ENCODE assay signal across 9 mouse cellular contexts in the genomic region with DNA sequence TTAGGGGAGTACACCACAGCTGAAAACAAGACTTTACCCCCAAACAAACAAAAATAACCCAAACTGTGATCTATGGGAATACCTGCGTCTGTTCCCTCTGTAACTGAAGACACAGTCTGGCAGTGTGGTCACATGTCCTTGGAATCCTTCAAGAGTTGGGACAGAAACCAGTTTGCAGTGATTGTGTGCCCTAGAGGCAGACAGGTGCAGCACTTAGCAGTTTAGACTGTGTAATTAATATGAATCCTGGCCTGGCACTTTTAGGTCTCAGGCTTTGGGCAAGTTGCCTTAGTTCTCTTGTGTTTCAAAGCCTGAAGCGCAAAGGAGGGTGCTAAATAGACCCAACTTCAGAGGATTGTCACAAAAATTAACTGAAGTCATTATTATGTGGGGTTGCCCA.
DNase-seq lines count a peak whose midpoint lies in the region; ATAC-seq lines count a peak whose summit lies in the region.
"Had no signal": no experiment of that assay in that cellular context is flagged by ENCODE, and none has a peak within 500 bp of the region (broad histone marks: within the 10 kb centered on the region; RNA-seq: fewer than 3 reads in every experiment).

No protein-coding gene starts in this region.

- H3K9ac ChIP-seq in hindbrain, embryonic 11.5 days (ENCODE audit: low read depth, low read length), result no peak overlapping the region
- H3K9ac ChIP-seq in forebrain, embryonic 14.5 days (ENCODE audit: low read length), result no peak overlapping the region
- no peak overlapping the region for H3K9ac ChIP-seq in midbrain, embryonic 16.5 days (ENCODE audit: low read depth, low read length)
- H3K9ac ChIP-seq: liver, embryonic 12.5 days had no signal

- no peak for ATAC-seq in cerebellum, adult (ENCODE audit: insufficient number of reproducible peaks, low FRiP score, low TSS enrichment)
- ATAC-seq in hindbrain, embryonic 11.5 days (ENCODE audit: low FRiP score), result no peak
- peak; percentile 55 for ATAC-seq in forebrain, embryonic 14.5 days
- no peak for ATAC-seq in midbrain, embryonic 16.5 days
- ATAC-seq in megakaryocyte-erythroid progenitor cell, adult 5-6 weeks (replicated peaks; ENCODE audit: low FRiP score, low TSS enrichment, poor library complexity, severe bottlenecking), result no peak
- ATAC-seq: liver, embryonic 12.5 days had no signal

- H3K27ac ChIP-seq in hindbrain, embryonic 10.5 days, result peak overlapping the region; percentile 81; the same call in 1 of the 2 replicates
- H3K27ac ChIP-seq in hindbrain, embryonic 11.5 days (ENCODE audit: low read depth, low read length), result no peak overlapping the region
- peak overlapping the region; percentile 58; the same call in 1 of the 2 replicates for H3K27ac ChIP-seq in forebrain, embryonic 14.5 days (ENCODE audit: low read depth, low read length)
- H3K27ac ChIP-seq in midbrain, embryonic 16.5 days (ENCODE audit: low read length), result peak overlapping the region; percentile 43; the same call in 1 of the 2 replicates
- H3K27ac ChIP-seq: liver, embryonic 12.5 days had no signal

- 84% methylated on average over 2 of the region's 2 CpGs for WGBS in hindbrain, embryonic 10.5 days
- 85% methylated on average over 2 of the region's 2 CpGs for WGBS in hindbrain, embryonic 11.5 days
- WGBS in forebrain, embryonic 14.5 days, result 33% methylated on average over 2 of the region's 2 CpGs
- 68% methylated on average over 2 of the region's 2 CpGs for WGBS in midbrain, embryonic 16.5 days

- H3K4me1 ChIP-seq in hindbrain, embryonic 10.5 days (replicated peaks), result peaks cover 71% of the 10 kb centered on the region
- peaks cover 4% of the 10 kb centered on the region for H3K4me1 ChIP-seq in hindbrain, embryonic 11.5 days (replicated peaks; ENCODE audit: control insufficient read depth, insufficient read depth, low read length)
- peaks cover 42% of the 10 kb centered on the region for H3K4me1 ChIP-seq in forebrain, embryonic 14.5 days (ENCODE audit: control insufficient read depth, insufficient read depth, low read length)
- H3K4me1 ChIP-seq in midbrain, embryonic 16.5 days (ENCODE audit: control insufficient read depth, insufficient read depth, low read length), result peaks cover 26% of the 10 kb centered on the region

- H3K4me3 ChIP-seq in hindbrain, embryonic 10.5 days, result no peak overlapping the region
- H3K4me3 ChIP-seq in hindbrain, embryonic 11.5 days (ENCODE audit: low read depth, low read length), result no peak overlapping the region
- H3K4me3 ChIP-seq in forebrain, embryonic 14.5 days (ENCODE audit: low read depth, low read length), result no peak overlapping the region
- H3K4me3 ChIP-seq in midbrain, embryonic 16.5 days (ENCODE audit: low read depth, low read length), result no peak overlapping the region
- H3K4me3 ChIP-seq: liver, embryonic 12.5 days had no signal

- peaks cover 14% of the 10 kb centered on the region for H3K36me3 ChIP-seq in hindbrain, embryonic 10.5 days
- no peaks in the 10 kb centered on the region for H3K36me3 ChIP-seq in hindbrain, embryonic 11.5 days (ENCODE audit: control insufficient read depth, insufficient read depth, low read length)
- peaks cover 4% of the 10 kb centered on the region; the same call in 1 of the 2 replicates for H3K36me3 ChIP-seq in forebrain, embryonic 14.5 days (ENCODE audit: control insufficient read depth, insufficient read depth, low read length)
- H3K36me3 ChIP-seq in midbrain, embryonic 16.5 days (ENCODE audit: control insufficient read depth, insufficient read depth, low read length), result no peaks in the 10 kb centered on the region
- H3K36me3 ChIP-seq: liver, embryonic 12.5 days had no signal

- H3K4me2 ChIP-seq in hindbrain, embryonic 11.5 days (replicated peaks; ENCODE audit: low read depth, low read length), result no peak overlapping the region
- H3K4me2 ChIP-seq in forebrain, embryonic 14.5 days (ENCODE audit: low read length), result no peak overlapping the region
- H3K4me2 ChIP-seq in midbrain, embryonic 16.5 days (ENCODE audit: low read length), result no peak overlapping the region
- H3K4me2 ChIP-seq: liver, embryonic 12.5 days had no signal

- peak; percentile 34 for DNase-seq in cerebellum, adult 9-10 months
- DNase-seq in hindbrain, embryonic 10.5 days (ENCODE audit: low spot score), result no peak
- DNase-seq in hindbrain, embryonic 11.5 days (ENCODE audit: low spot score), result no peak
- DNase-seq in forebrain, embryonic 14.5 days (ENCODE audit: low spot score), result peak; percentile 78
- DNase-seq in right cerebral cortex, postnatal 36 days (ENCODE audit: low spot score in 2 of 2), result no peak

- H3K9me3 ChIP-seq in hindbrain, embryonic 10.5 days, result no peaks in the 10 kb centered on the region
- H3K9me3 ChIP-seq in hindbrain, embryonic 11.5 days (ENCODE audit: control insufficient read depth, low read length), result no peaks in the 10 kb centered on the region
- H3K9me3 ChIP-seq in forebrain, embryonic 14.5 days (replicated peaks; ENCODE audit: control insufficient read depth, low read length), result no peaks in the 10 kb centered on the region
- no peaks in the 10 kb centered on the region for H3K9me3 ChIP-seq in midbrain, embryonic 16.5 days (replicated peaks; ENCODE audit: control insufficient read depth, low read length, poor library complexity, severe bottlenecking)
- H3K9me3 ChIP-seq: liver, embryonic 12.5 days had no signal

- H3K27me3 ChIP-seq in hindbrain, embryonic 10.5 days (ENCODE audit: insufficient read depth, poor library complexity, severe bottlenecking), result no peaks in the 10 kb centered on the region
- H3K27me3 ChIP-seq in hindbrain, embryonic 11.5 days (ENCODE audit: control insufficient read depth, insufficient read depth, low read length), result no peaks in the 10 kb centered on the region
- H3K27me3 ChIP-seq in forebrain, embryonic 14.5 days (replicated peaks; ENCODE audit: control insufficient read depth, insufficient read depth, low read length), result no peaks in the 10 kb centered on the region
- H3K27me3 ChIP-seq in midbrain, embryonic 16.5 days (ENCODE audit: control insufficient read depth, insufficient read depth, low read depth, low read length), result no peaks in the 10 kb centered on the region
- H3K27me3 ChIP-seq: liver, embryonic 12.5 days had no signal

Comparison
In these comparisons a context has a peak if more than half of its experiments do, and no peak if none do; other contexts are left out.
1. DNase-seq: peak in cerebellum, adult 9-10 months (single experiment) and forebrain, embryonic 14.5 days (single experiment); none in hindbrain, embryonic 10.5 days (single experiment), hindbrain, embryonic 11.5 days (single experiment) and right cerebral cortex, postnatal 36 days (0 of 2).